Mouse (Mus musculus) myocyte (in vitro differentiated cells): ENCODE data around the gene Dusp2. TPM values are rescaled to one million over a fixed set of nuclear protein-coding genes. Genes with fewer than 3 reads are reported as not detected.

Source experiments
- H3K27me3 ChIP-seq: one replicate; pipeline ENCODE4 v1.6.1; 2011; ENCODE audit not compliant: control insufficient read depth, insufficient read depth, insufficient read length
- H3K36me3 ChIP-seq: one replicate; pipeline ENCODE4 v1.6.1; 2011; ENCODE audit not compliant: control insufficient read depth, insufficient read depth
- H3K4me2 ChIP-seq: one replicate; pipeline ENCODE4 v1.6.1; 2011; ENCODE audit warnings: low read depth, control low read depth
- H3K4me3 ChIP-seq: one replicate; pipeline ENCODE4 v1.5.1; 2011; ENCODE audit warnings: mild to moderate bottlenecking, control low read depth, moderate library complexity
- H3K79me2 ChIP-seq: one replicate; pipeline ENCODE4 v1.6.1; 2011; ENCODE audit not compliant: control insufficient read depth, insufficient read depth
- H3ac ChIP-seq: one replicate; pipeline ENCODE4 v1.6.1; 2011; ENCODE audit not compliant: control insufficient read depth, insufficient read length
- CEBPB ChIP-seq: IDR thresholded peaks from 2 replicates; pipeline ENCODE4 v1.6.1; 2011; ENCODE audit warnings: mild to moderate bottlenecking, moderate library complexity; ENCODE audit not compliant: poor library complexity, insufficient read depth, severe bottlenecking
- E2F4 ChIP-seq: IDR thresholded peaks from one replicate; pipeline ENCODE4 v1.6.1; 2011; ENCODE audit warnings: mild to moderate bottlenecking, control low read depth, moderate library complexity; ENCODE audit not compliant: insufficient read depth
- MAX ChIP-seq: IDR thresholded peaks from one replicate; pipeline ENCODE4 v1.6.1; 2011; ENCODE audit warnings: low read depth, mild to moderate bottlenecking, control low read depth
- MYOD1 ChIP-seq, 3 experiments: IDR thresholded peaks; one replicate each; pipeline ENCODE4 v1.6.1; 2011; ENCODE audit warnings: control low read depth in 2 of 3, low read depth in 2 of 3, mild to moderate bottlenecking in 2 of 3, moderate library complexity in 1 of 3; ENCODE audit not compliant: insufficient read length in 2 of 3, control insufficient read depth in 1 of 3
- MYOG ChIP-seq, 3 experiments: IDR thresholded peaks; one replicate each; pipeline ENCODE4 v1.6.1; 2011; ENCODE audit warnings: control low read depth in 2 of 3, low read depth in 2 of 3, mild to moderate bottlenecking in 2 of 3; ENCODE audit not compliant: insufficient read length in 2 of 3, control insufficient read depth in 1 of 3, insufficient read depth in 1 of 3
- POLR2A ChIP-seq: IDR thresholded peaks from one replicate; pipeline ENCODE4 v1.6.1; 2011; ENCODE audit warnings: low read depth, mild to moderate bottlenecking, control low read depth, moderate library complexity; ENCODE audit not compliant: insufficient read length
- POLR2AphosphoS2 ChIP-seq: IDR thresholded peaks from one replicate; pipeline ENCODE4 v1.6.1; 2011; ENCODE audit warnings: low read depth, control low read depth; ENCODE audit not compliant: insufficient read length
- REST ChIP-seq: IDR thresholded peaks from one replicate; pipeline ENCODE4 v1.6.1; 2011; ENCODE audit warnings: mild to moderate bottlenecking, control low read depth, moderate library complexity; ENCODE audit not compliant: insufficient read depth, insufficient read length
- SRF ChIP-seq: IDR thresholded peaks from one replicate; pipeline ENCODE4 v1.6.1; 2011; ENCODE audit warnings: low read depth; ENCODE audit not compliant: control insufficient read depth, insufficient read length
- TCF12 ChIP-seq: IDR thresholded peaks from one replicate; pipeline ENCODE4 v1.6.1; 2011; ENCODE audit warnings: mild to moderate bottlenecking, control low read depth; ENCODE audit not compliant: poor library complexity, insufficient read depth, severe bottlenecking
- TCF3 ChIP-seq: IDR thresholded peaks from one replicate; pipeline ENCODE4 v1.6.1; 2011; ENCODE audit warnings: low read depth, control low read depth; ENCODE audit not compliant: insufficient read length
- USF1 ChIP-seq: IDR thresholded peaks from one replicate; pipeline ENCODE4 v1.6.1; 2011; ENCODE audit warnings: low read depth, mild to moderate bottlenecking, control low read depth, moderate library complexity
- polyA plus RNA-seq: library from polyadenylated mRNA; unstranded; fragments of >200 nt; fragmentation: generic; extraction: Trizol; gene quantifications from one replicate; pipeline ENCODE4 v1.2.1, GENCODE M21; 2012; ENCODE audit warnings: missing spikeins

Dusp2 gene
- polyA plus RNA-seq, 1 experiment = 4.5 TPM

- Histone ChIP-seq H3K4me3 (no peak overlapping the region), H3K79me2 (no peaks in the 10 kb centered on the region), H3K4me2 (no peak overlapping the region), H3ac (no peak overlapping the region), H3K27me3 (peaks cover 70% of the 10 kb centered on the region), H3K36me3 (no peaks in the 10 kb centered on the region)
- TF ChIP-seq POLR2AphosphoS2 (no peak), REST (no peak), MYOD1 (IDR thresholded peaks at IDR 0.05; ENCODE audit: control insufficient read depth in 1 of 3, insufficient read length in 2 of 3, low read depth in 2 of 3) (no peak), POLR2A (no peak), SRF (no peak), MAX (no peak), MYOG (IDR thresholded peaks at IDR 0.05; ENCODE audit: control insufficient read depth in 1 of 3, insufficient read depth in 1 of 3, insufficient read length in 2 of 3, low read depth in 2 of 3) (no peak), TCF3 (no peak), E2F4 (no peak), CEBPB (no peak), TCF12 (no peak), USF1 (no peak)
Observed at GRCm38 (mm10) chr2:127363696-127364095, 27.7 kb downstream of the Dusp2 start.

DNA sequence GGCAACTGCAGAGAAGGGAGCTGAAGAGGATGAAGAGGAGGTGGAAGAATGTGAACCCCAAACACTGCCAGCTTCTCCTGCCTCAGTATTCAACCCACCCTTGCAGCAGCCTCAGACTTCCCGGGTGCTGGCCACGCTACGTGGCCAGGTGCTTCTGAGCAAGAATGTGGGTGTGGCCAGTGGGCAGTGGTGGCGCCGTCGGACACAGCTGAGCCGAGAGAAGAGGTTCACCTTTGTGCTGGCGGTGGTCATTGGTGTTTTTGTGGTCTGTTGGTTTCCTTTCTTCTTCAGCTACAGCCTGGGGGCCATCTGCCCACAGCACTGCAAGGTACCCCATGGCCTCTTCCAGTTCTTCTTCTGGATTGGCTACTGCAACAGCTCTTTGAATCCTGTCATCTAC is 28.5 kb downstream of the Dusp2 start:
- no peak for TF ChIP-seq TCF3
- TF ChIP-seq MYOD1 (IDR thresholded peaks at IDR 0.05; ENCODE audit: control insufficient read depth in 1 of 3, insufficient read length in 2 of 3, low read depth in 2 of 3) = no peak
- no peak for TF ChIP-seq SRF
- no peak for TF ChIP-seq MAX
- TF ChIP-seq TCF12 = no peak
- TF ChIP-seq E2F4 = no peak
- no peak for TF ChIP-seq POLR2A
- TF ChIP-seq POLR2AphosphoS2 = no peak
- TF ChIP-seq CEBPB = no peak
- no peak for TF ChIP-seq REST
- no peak for TF ChIP-seq MYOG (IDR thresholded peaks at IDR 0.05; ENCODE audit: control insufficient read depth in 1 of 3, insufficient read depth in 1 of 3, insufficient read length in 2 of 3, low read depth in 2 of 3)
- TF ChIP-seq USF1 = no peak
- Histone ChIP-seq H3K36me3 (no peaks in the 10 kb centered on the region), H3K27me3 (peaks cover 70% of the 10 kb centered on the region), H3K4me2 (no peak overlapping the region), H3ac (no peak overlapping the region), H3K79me2 (no peaks in the 10 kb centered on the region), H3K4me3 (no peak overlapping the region)

DNA sequence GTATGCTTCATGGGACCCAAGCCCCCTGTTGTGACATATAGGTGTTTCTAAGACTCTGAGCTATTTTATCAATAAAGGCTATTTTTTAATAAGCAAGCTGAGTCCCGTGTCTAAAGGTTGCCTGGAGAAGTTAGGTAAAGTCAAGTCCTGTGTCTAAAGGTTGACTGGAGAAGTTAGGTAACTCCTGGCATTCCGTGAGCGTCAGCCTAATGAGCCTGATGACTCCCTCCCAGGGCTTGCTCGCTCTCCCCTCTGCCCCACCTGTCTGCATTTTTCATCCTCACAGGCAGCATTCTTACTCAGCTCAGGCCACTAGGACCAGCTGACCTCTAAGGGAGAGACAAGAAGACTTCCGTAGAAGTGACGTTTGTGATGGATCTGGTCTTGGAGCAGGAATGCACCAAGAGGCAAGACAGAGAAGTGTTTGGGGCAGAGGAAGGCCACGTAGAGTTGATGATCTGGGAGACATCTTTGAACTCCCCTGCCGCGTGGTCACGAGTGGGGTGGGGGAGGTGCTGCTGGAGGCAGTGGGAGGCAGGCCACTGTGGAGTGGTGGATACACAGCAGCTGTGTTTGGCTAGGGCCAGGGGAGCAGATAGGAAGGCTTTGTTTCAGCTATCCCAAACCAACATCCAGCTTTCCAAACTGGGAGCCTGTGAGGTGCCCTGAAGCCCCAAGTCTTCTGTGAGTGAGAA is 31.3 kb downstream of the Dusp2 start:
- no peak overlapping the region for H3ac ChIP-seq
- no peak for TF ChIP-seq MYOG (IDR thresholded peaks at IDR 0.05; ENCODE audit: control insufficient read depth in 1 of 3, insufficient read depth in 1 of 3, insufficient read length in 2 of 3, low read depth in 2 of 3)
- TF ChIP-seq MYOD1 (IDR thresholded peaks at IDR 0.05; ENCODE audit: control insufficient read depth in 1 of 3, insufficient read length in 2 of 3, low read depth in 2 of 3) = no peak
- TF ChIP-seq SRF = no peak
- TF ChIP-seq TCF3 = no peak
- TF ChIP-seq CEBPB = no peak
- TF ChIP-seq REST = no peak
- TF ChIP-seq POLR2A = no peak
- no peak for TF ChIP-seq USF1
- TF ChIP-seq TCF12 = no peak
- H3K4me2 ChIP-seq = no peak overlapping the region
- peaks cover 72% of the 10 kb centered on the region for H3K27me3 ChIP-seq
- H3K4me3 ChIP-seq = no peak overlapping the region
- no peaks in the 10 kb centered on the region for H3K79me2 ChIP-seq
- H3K36me3 ChIP-seq = no peaks in the 10 kb centered on the region

DNA sequence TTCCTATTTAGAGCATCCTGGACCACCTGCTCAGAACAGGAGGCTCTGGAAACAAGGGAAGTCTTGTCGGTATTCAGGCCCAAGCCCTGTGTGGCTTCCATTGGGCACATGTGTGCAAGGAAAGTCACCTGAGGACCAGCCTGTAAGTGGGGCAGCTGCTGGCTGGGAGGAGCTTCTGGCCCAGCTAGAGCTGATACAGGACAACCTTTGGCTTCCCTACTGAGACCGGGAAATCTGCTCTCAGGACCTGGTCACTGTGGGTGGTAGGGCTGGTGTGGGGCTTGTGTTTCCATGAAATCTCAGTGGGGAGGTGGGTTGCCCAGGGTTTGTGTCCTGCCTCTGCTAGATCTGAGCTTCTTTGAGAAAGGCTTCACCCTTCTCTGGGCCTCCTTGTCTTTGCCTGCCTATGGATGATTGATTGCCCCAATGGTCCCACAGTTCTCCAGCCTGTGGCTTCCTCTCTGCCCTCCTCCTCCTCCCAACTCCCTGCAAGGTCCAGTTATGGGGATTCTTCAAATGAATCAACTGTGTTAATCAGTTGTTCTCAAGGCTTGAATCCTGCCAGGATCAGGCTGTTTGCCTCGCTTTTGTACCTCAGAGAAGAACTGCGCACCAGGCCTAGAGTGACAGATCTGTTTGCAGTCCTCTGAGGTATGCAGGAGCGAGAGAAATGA is 33.9 kb downstream of the Dusp2 start:
- no peaks in the 10 kb centered on the region for H3K36me3 ChIP-seq
- H3K4me2 ChIP-seq = no peak overlapping the region
- H3ac ChIP-seq = no peak overlapping the region
- no peak overlapping the region for H3K4me3 ChIP-seq
- no peaks in the 10 kb centered on the region for H3K79me2 ChIP-seq
- H3K27me3 ChIP-seq = peaks cover 56% of the 10 kb centered on the region
- TF ChIP-seq TCF12 = no peak
- no peak for TF ChIP-seq POLR2A
- no peak for TF ChIP-seq CEBPB
- TF ChIP-seq SRF = no peak
- no peak for TF ChIP-seq E2F4
- TF ChIP-seq MAX = no peak
- no peak for TF ChIP-seq POLR2AphosphoS2
- TF ChIP-seq USF1 = no peak
- no peak for TF ChIP-seq TCF3
- TF ChIP-seq REST = no peak
- no peak for TF ChIP-seq MYOG (IDR thresholded peaks at IDR 0.05; ENCODE audit: control insufficient read depth in 1 of 3, insufficient read depth in 1 of 3, insufficient read length in 2 of 3, low read depth in 2 of 3)
- no peak for TF ChIP-seq MYOD1 (IDR thresholded peaks at IDR 0.05; ENCODE audit: control insufficient read depth in 1 of 3, insufficient read length in 2 of 3, low read depth in 2 of 3)
